Mouse (Mus musculus): ENCODE results near the gene Tmc2.

Gene Tmc2

GRCm38 (mm10) chr2:130194894-130195293 is at the start of gene Tmc2:
Tmc2 (plus strand) TSS chr2:130195194.
- DNase-seq (ENCODE audit: low read depth in 1 of 2, low spot score in 2 of 2) = no peak

GRCm38 (mm10) chr2:130146089-130146668 is 48.8 kb upstream of the Tmc2 start:
- no peak for DNase-seq (ENCODE audit: low read depth in 1 of 2, low spot score in 2 of 2)

- DNase-seq (ENCODE audit: low read depth in 1 of 2, low spot score in 2 of 2) = no peak
Measured at GRCm38 (mm10) chr2:130155171-130155570, 39.8 kb upstream of the Tmc2 start.

- no peak for DNase-seq (ENCODE audit: low read depth in 1 of 2, low spot score in 2 of 2)
Measured at GRCm38 (mm10) chr2:130155851-130156250, 39.1 kb upstream of the Tmc2 start.

- no peak for DNase-seq (ENCODE audit: low read depth in 1 of 2, low spot score in 2 of 2)
Measured at GRCm38 (mm10) chr2:130157231-130158087, 37.5 kb upstream of the Tmc2 start.

- DNase-seq (ENCODE audit: low read depth in 1 of 2, low spot score in 2 of 2) = no peak
Measured at GRCm38 (mm10) chr2:130158088-130158437, 36.9 kb upstream of the Tmc2 start.

- DNase-seq (ENCODE audit: low read depth in 1 of 2, low spot score in 2 of 2) = no peak
Measured at GRCm38 (mm10) chr2:130162701-130163100, 32.3 kb upstream of the Tmc2 start.

- DNase-seq (ENCODE audit: low read depth in 1 of 2, low spot score in 2 of 2) = no peak
Measured at GRCm38 (mm10) chr2:130166311-130167214, 28.4 kb upstream of the Tmc2 start.

GRCm38 (mm10) chr2:130167861-130168260 is 27.1 kb upstream of the Tmc2 start:
- peak in 1 of 2 experiments; percentile 18 for DNase-seq (ENCODE audit: low read depth in 1 of 2, low spot score in 2 of 2)

- no peak for DNase-seq (ENCODE audit: low read depth in 1 of 2, low spot score in 2 of 2)
Measured at GRCm38 (mm10) chr2:130171674-130172073, 23.3 kb upstream of the Tmc2 start.

- DNase-seq (ENCODE audit: low read depth in 1 of 2, low spot score in 2 of 2) = no peak
Measured at GRCm38 (mm10) chr2:130176820-130177219, 18.2 kb upstream of the Tmc2 start.

- no peak for DNase-seq (ENCODE audit: low read depth in 1 of 2, low spot score in 2 of 2)
Measured at GRCm38 (mm10) chr2:130178381-130178705, 16.7 kb upstream of the Tmc2 start.

- peak; percentile 61 to 82 for DNase-seq (ENCODE audit: low read depth in 1 of 2, low spot score in 2 of 2)
Measured at GRCm38 (mm10) chr2:130178706-130179506, 16.1 kb upstream of the Tmc2 start, which contains the start of gene Snrpb. Snrpb (minus strand) TSS chr2:130179403.

- DNase-seq (ENCODE audit: low read depth in 1 of 2, low spot score in 2 of 2) = no peak
Measured at GRCm38 (mm10) chr2:130179507-130180019, 15.4 kb upstream of the Tmc2 start.

GRCm38 (mm10) chr2:130188391-130188790 is 6.6 kb upstream of the Tmc2 start:
- DNase-seq (ENCODE audit: low read depth in 1 of 2, low spot score in 2 of 2) = no peak

GRCm38 (mm10) chr2:130200961-130201360 is 6.0 kb downstream of the Tmc2 start:
- DNase-seq (ENCODE audit: low read depth in 1 of 2, low spot score in 2 of 2) = no peak

- no peak for DNase-seq (ENCODE audit: low read depth in 1 of 2, low spot score in 2 of 2)
Measured at GRCm38 (mm10) chr2:130207376-130207775, 12.4 kb downstream of the Tmc2 start.

- DNase-seq (ENCODE audit: low read depth in 1 of 2, low spot score in 2 of 2) = no peak
Measured at GRCm38 (mm10) chr2:130207996-130208395, 13.0 kb downstream of the Tmc2 start.

- DNase-seq (ENCODE audit: low read depth in 1 of 2, low spot score in 2 of 2) = no peak
Measured at GRCm38 (mm10) chr2:130209636-130210035, 14.6 kb downstream of the Tmc2 start.

- no peak for DNase-seq (ENCODE audit: low read depth in 1 of 2, low spot score in 2 of 2)
Measured at GRCm38 (mm10) chr2:130211581-130211980, 16.6 kb downstream of the Tmc2 start.

GRCm38 (mm10) chr2:130246912-130247311 is 51.9 kb downstream of the Tmc2 start:
- DNase-seq (ENCODE audit: low read depth in 1 of 2, low spot score in 2 of 2) = peak in 1 of 2 experiments; percentile 3
